Comparison of ENCODE assay signal across 30 mouse cellular contexts in genomic region chr3:143565067-143565466, GRCm38 (mm10).
"Had no signal": no experiment of that assay in that cellular context is flagged by ENCODE, and none has a peak within 500 bp of the region (broad histone marks: within the 10 kb centered on the region; RNA-seq: fewer than 3 reads in every experiment).

No protein-coding gene starts in this region.

- H3K9ac ChIP-seq: limb, embryonic 12.5 days; limb, embryonic 13.5 days; limb, embryonic 15.5 days; liver, embryonic 12.5 days; liver, embryonic 13.5 days; liver, embryonic 14.5 days; liver, embryonic 15.5 days; liver, postnatal 0 days; lung, embryonic 14.5 days; lung, embryonic 15.5 days; midbrain, embryonic 12.5 days; midbrain, embryonic 13.5 days; midbrain, embryonic 15.5 days; neural tube, embryonic 12.5 days had no signal

- H3K27ac ChIP-seq: limb, embryonic 10.5 days; limb, embryonic 12.5 days; limb, embryonic 13.5 days; limb, embryonic 15.5 days; liver, embryonic 12.5 days; liver, embryonic 13.5 days; liver, embryonic 14.5 days; liver, embryonic 15.5 days; lung, embryonic 15.5 days; macrophage; midbrain, embryonic 10.5 days; midbrain, embryonic 12.5 days; midbrain, embryonic 13.5 days; midbrain, embryonic 15.5 days; neural tube, embryonic 12.5 days had no signal

- H3K27me3 ChIP-seq: limb, embryonic 12.5 days; limb, embryonic 13.5 days; limb, embryonic 15.5 days; liver, embryonic 12.5 days; liver, embryonic 13.5 days; liver, embryonic 15.5 days; lung, embryonic 15.5 days; megakaryocyte, embryonic 14.5 days; midbrain, embryonic 12.5 days; midbrain, embryonic 13.5 days; midbrain, embryonic 15.5 days; neural tube, embryonic 12.5 days had no signal

- H3K4me1 ChIP-seq: limb, embryonic 13.5 days; limb, embryonic 15.5 days; liver, embryonic 12.5 days; liver, embryonic 13.5 days; liver, embryonic 15.5 days; lung, embryonic 15.5 days; megakaryocyte, embryonic 14.5 days; midbrain, embryonic 10.5 days; midbrain, embryonic 13.5 days; midbrain, embryonic 15.5 days had no signal

- H3K4me3 ChIP-seq: limb, embryonic 10.5 days; limb, embryonic 12.5 days; limb, embryonic 13.5 days; limb, embryonic 15.5 days; liver, embryonic 12.5 days; liver, embryonic 13.5 days; liver, embryonic 15.5 days; lung, embryonic 15.5 days; megakaryocyte, embryonic 14.5 days; midbrain, embryonic 10.5 days; midbrain, embryonic 12.5 days; midbrain, embryonic 13.5 days; midbrain, embryonic 15.5 days; myocyte; neural tube, embryonic 12.5 days had no signal

- DNase-seq: left cerebral cortex, postnatal 4 days; liver; liver, embryonic 13.5 days; liver, postnatal 0 days; lung, adult 18-20 months; lung, adult 2 months; lung, embryonic 14.5 days; lung, postnatal 10 days; lung, postnatal 14 days; lung, postnatal 36 days; lung, postnatal 4 days; midbrain, embryonic 14.5 days had no signal

- H3K4me2 ChIP-seq: limb, embryonic 12.5 days; limb, embryonic 13.5 days; limb, embryonic 15.5 days; liver, embryonic 11.5 days; liver, embryonic 12.5 days; liver, embryonic 13.5 days; liver, embryonic 15.5 days; lung, embryonic 14.5 days; lung, embryonic 15.5 days; midbrain, embryonic 11.5 days; midbrain, embryonic 12.5 days; midbrain, embryonic 13.5 days; midbrain, embryonic 15.5 days; neural tube, embryonic 12.5 days had no signal

- H3K36me3 ChIP-seq: limb, embryonic 10.5 days; limb, embryonic 12.5 days; limb, embryonic 13.5 days; limb, embryonic 15.5 days; liver, embryonic 12.5 days; liver, embryonic 13.5 days; liver, embryonic 15.5 days; lung, embryonic 15.5 days; midbrain, embryonic 10.5 days; midbrain, embryonic 12.5 days; midbrain, embryonic 13.5 days; midbrain, embryonic 15.5 days; neural tube, embryonic 12.5 days had no signal

- H3K9me3 ChIP-seq: limb, embryonic 10.5 days; limb, embryonic 12.5 days; limb, embryonic 13.5 days; limb, embryonic 15.5 days; liver, embryonic 12.5 days; liver, embryonic 13.5 days; liver, embryonic 15.5 days; lung, embryonic 15.5 days; midbrain, embryonic 10.5 days; midbrain, embryonic 12.5 days; midbrain, embryonic 13.5 days; midbrain, embryonic 15.5 days; neural tube, embryonic 12.5 days had no signal
